Mouse (Mus musculus) lung, adult 2 months (tissue): ENCODE results near the gene Poll. TPM values are rescaled to one million over a fixed set of nuclear protein-coding genes. Genes with fewer than 3 reads are reported as not detected.
A peak's percentile ranks its signal among the peaks of the same experiment; 100 is the strongest.

Experiments used
- DNase-seq: peaks from one replicate; pipeline ENCODE4 v3.0.0; 2022
- H3K4me1 ChIP-seq: fragments of 200-500 bp; 2 replicates; pipeline ENCODE4 v1.6.1; 2011; ENCODE audit warnings: low read length; ENCODE audit not compliant: control insufficient read depth, insufficient read depth
- H3K4me3 ChIP-seq: fragments of 200-500 bp; replicated peaks from 2 replicates; pipeline ENCODE3; 2011; ENCODE audit warnings: low read depth, mild to moderate bottlenecking, control low read depth, low read length; ENCODE audit errors: extremely low read depth
- CTCF ChIP-seq: fragments of 200-500 bp; IDR thresholded peaks from 2 replicates; pipeline ENCODE4 v1.5.1; 2011; ENCODE audit warnings: mild to moderate bottlenecking, low read length, control low read depth; ENCODE audit not compliant: insufficient read depth
- POLR2A ChIP-seq: fragments of 200-500 bp; IDR thresholded peaks from 2 replicates; pipeline ENCODE4 v1.6.1; 2011; ENCODE audit warnings: low read depth, mild to moderate bottlenecking, control low read depth, low read length, borderline replicate concordance; ENCODE audit errors: extremely low read depth
- WGBS: fragments of 180-500 bp; shearing (Covaris S2); methylation state at CpG from one replicate; pipeline ENCODE4 v1.1.7; 2018; 5-methylcytosine and 5-hydroxymethylcytosine counted together
- polyA plus RNA-seq: library from polyadenylated mRNA; depleted of rRNA; stranded (reverse); fragments of >200 nt; gene quantifications from 2 replicates; pipeline ENCODE4 v1.2.3, GENCODE M21; 2012

The Poll gene
- polyA plus RNA-seq, 1 experiment = 10.6 TPM

- no peak overlapping the region for H3K4me3 ChIP-seq
- DNase-seq = no peak
- H3K4me1 ChIP-seq = peaks cover 6% of the 10 kb centered on the region; the same call in 1 of the 2 replicates
- 86% methylated on average over 12 of the region's 12 CpGs for WGBS
- TF ChIP-seq CTCF = no peak
- TF ChIP-seq POLR2A = no peak
Observed at GRCm38 (mm10) chr19:45580235-45580634, 19.9 kb upstream of the Poll start.

GRCm38 (mm10) chr19:45579416-45579815, 19.1 kb upstream of the Poll start:
- TF ChIP-seq CTCF (no peak), POLR2A (no peak)
- DNase-seq = no peak
- peaks cover 12% of the 10 kb centered on the region for H3K4me1 ChIP-seq
- WGBS = 82% methylated on average over 7 of the region's 7 CpGs
- H3K4me3 ChIP-seq = no peak overlapping the region

GRCm38 (mm10) chr19:45578976-45579375, 18.6 kb upstream of the Poll start:
- no peak for DNase-seq
- WGBS = 85% methylated on average over 12 of the region's 12 CpGs

GRCm38 (mm10) chr19:45577141-45577750, 16.9 kb upstream of the Poll start:
- no peak for DNase-seq
- TF ChIP-seq CTCF = no peak
- TF ChIP-seq POLR2A = no peak
- H3K4me1 ChIP-seq = peaks cover 12% of the 10 kb centered on the region
- H3K4me3 ChIP-seq = no peak overlapping the region
- WGBS = 52% methylated on average over 14 of the region's 14 CpGs

More at GRCm38 (mm10) chr19:45578976-45579375, 18.6 kb upstream of the Poll start:
- H3K4me1 ChIP-seq = peaks cover 12% of the 10 kb centered on the region
- no peak overlapping the region for H3K4me3 ChIP-seq
- TF ChIP-seq CTCF (no peak), POLR2A (no peak)

- DNase-seq = no peak
- Histone ChIP-seq H3K4me3 (no peak overlapping the region), H3K4me1 (peaks cover 12% of the 10 kb centered on the region)
- 13% methylated on average over 8 of the region's 8 CpGs for WGBS
- TF ChIP-seq CTCF (no peak), POLR2A (no peak)
Observed at GRCm38 (mm10) chr19:45575632-45576001, 15.3 kb upstream of the Poll start.

GRCm38 (mm10) chr19:45574941-45575631, 14.8 kb upstream of the Poll start:
- TF ChIP-seq CTCF (no peak), POLR2A (no peak)

GRCm38 (mm10) chr19:45574339-45574898, 14.1 kb upstream of the Poll start:
- WGBS = 39% methylated on average over 7 of the region's 7 CpGs
- TF ChIP-seq POLR2A (no peak), CTCF (no peak)
- DNase-seq = no peak
- H3K4me1 ChIP-seq = peaks cover 12% of the 10 kb centered on the region
- H3K4me3 ChIP-seq = no peak overlapping the region

More at GRCm38 (mm10) chr19:45574941-45575631, 14.8 kb upstream of the Poll start:
- 17% methylated on average over 19 of the region's 19 CpGs for WGBS
- peak; percentile 33 for DNase-seq
- H3K4me3 ChIP-seq = no peak overlapping the region
- peaks cover 12% of the 10 kb centered on the region for H3K4me1 ChIP-seq

- 19% methylated on average over 6 of the region's 6 CpGs for WGBS
- peak; percentile 74 for DNase-seq
- Histone ChIP-seq H3K4me1 (peaks cover 12% of the 10 kb centered on the region), H3K4me3 (no peak overlapping the region)
- TF ChIP-seq POLR2A = no peak
- peak; percentile 66 for TF ChIP-seq CTCF
Observed at GRCm38 (mm10) chr19:45573861-45574267, 13.5 kb upstream of the Poll start.

GRCm38 (mm10) chr19:45573033-45573432, 12.7 kb upstream of the Poll start:
- DNase-seq = no peak
- WGBS = 85% methylated on average over 6 of the region's 6 CpGs
- Histone ChIP-seq H3K4me1 (peaks cover 12% of the 10 kb centered on the region), H3K4me3 (no peak overlapping the region)
- no peak for TF ChIP-seq POLR2A
- no peak for TF ChIP-seq CTCF
